Mouse (Mus musculus) erythroid progenitor cell, adult 5-6 weeks (primary cell): ENCODE data around the gene Snx25. TPM values are rescaled to one million over a fixed set of nuclear protein-coding genes. Genes with fewer than 3 reads are reported as not detected.
A peak's percentile ranks its signal among the peaks of the same experiment; 100 is the strongest.

Experiments
- ATAC-seq: replicated peaks from 2 replicates; pipeline ENCODE4 v1.8.0; 2016; ENCODE audit warnings: moderate number of reproducible peaks, mild to moderate bottlenecking, moderate TSS enrichment, inconsistent platforms; ENCODE audit not compliant: poor library complexity, low FRiP score, severe bottlenecking
- total RNA-seq, 2 experiments: library from RNA; stranded (forward) in 1 of 2; stranded (reverse) in 1 of 2; fragments of 150-400 nt in 1 of 2; fragments of 186-747, 209-891 nt in 1 of 2; gene quantifications; 2 replicates each; pipeline versions ENCODE4 v1.2.3 to v1.2.4; 2015 to 2017; ENCODE audit warnings: low replicate concordance in 2 of 2

Gene Snx25
- total RNA-seq (2015; ENCODE audit: low replicate concordance) (9.7 and 17.6 TPM in 2 replicates), total RNA-seq (2017; ENCODE audit: low replicate concordance) (8.9 and 28.0 TPM in 2 replicates)

DNA sequence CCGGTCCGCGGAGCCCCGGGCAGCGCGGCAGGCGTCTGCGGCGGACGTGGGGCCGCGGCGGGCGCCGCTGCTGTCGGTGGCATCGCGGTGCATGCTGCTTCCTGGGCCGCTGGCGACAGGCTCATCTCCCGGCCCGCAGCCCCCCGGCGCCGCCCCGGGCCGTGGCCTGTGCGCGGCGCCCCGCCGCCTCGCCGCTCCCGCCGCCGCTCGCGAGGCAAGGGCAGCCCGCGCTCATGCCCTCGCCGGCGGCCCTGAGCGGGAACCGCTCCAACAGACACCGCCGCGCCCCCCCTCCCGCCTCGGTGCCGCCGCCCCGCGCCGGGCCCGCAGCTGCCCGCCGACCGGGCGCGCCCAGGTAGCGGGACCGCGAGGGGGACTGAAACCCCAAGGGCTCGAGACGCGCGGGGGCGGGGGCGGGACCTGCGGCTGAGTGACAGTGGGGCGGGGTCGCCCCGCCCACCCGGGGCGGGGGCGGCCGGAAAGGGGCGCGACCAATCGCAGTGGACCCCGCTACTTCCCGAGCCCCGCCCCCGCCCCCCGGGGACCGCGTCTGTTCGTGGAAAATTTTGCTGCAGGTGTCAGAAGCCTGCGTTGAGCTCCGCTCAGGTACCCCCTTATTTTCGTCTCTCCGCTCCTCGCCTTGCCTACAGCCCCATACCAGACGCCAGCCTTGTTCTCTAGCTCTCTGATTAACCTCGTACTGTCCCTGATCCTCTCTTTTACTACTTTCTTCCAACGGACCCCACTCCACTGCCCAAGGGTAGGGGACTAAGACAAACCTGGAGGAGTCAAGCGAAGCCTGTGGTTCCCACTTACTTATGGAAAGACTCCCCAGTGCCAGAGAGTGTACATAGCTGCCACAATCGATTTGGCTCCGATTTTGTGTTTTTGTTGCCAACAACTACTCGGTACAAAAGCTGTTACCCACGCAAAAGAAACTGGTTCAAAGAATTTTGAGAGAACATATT, at the start of gene Snx25:
TSS of gene Snx25 (minus strand) at position 96 of the 968 bp plus-strand sequence.
- peak; percentile 80 for ATAC-seq

DNA sequence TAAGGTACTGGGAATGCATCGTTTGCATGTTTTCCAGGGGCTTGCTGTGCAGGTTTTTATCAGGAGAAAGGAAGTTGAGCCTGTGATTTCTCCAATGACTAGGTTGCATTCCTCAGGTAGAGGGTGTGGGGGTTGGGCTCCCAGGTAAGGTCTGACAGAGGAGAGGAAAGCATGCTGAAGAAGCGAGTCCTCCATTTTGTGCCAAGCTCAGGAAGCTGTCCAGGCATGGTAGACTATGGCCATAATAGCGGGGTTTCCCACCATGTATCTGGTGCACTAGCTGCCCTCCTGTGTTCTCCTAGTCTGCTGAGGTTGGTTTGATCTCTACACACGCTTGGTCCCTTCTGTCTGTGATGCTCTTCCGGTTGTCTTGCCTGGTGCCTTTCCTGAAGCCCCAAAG, 45.7 kb upstream of the Snx25 start:
- ATAC-seq = no peak

GRCm38 (mm10) chr8:46196877-46197276, 44.9 kb upstream of the Snx25 start:
- no peak for ATAC-seq

- ATAC-seq = no peak
Observed at GRCm38 (mm10) chr8:46193100-46193499, 41.1 kb upstream of the Snx25 start.

DNA sequence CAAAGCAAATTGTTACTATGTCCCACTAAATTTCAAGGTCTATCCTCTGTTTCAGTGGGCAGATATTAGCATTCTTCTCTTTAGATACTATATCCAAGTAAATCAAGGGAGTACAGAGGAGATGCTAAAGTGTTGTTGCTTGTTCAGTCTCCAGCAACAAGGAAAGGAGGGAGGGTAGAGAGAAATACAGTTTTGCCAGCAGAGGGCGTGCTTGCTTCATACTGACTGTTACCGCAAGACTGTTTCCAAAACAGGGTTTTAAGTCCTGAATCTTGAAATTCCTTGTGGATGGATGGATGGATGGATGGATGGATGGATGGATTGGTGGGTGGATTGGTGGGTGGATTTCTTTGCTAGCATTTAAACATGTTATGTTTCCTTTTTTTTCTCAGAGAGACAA, 33.4 kb upstream of the Snx25 start:
- ATAC-seq = 0 out of 2 replicates have a peak, but pooled peaks have one; percentile 46

- no peak for ATAC-seq
Observed at GRCm38 (mm10) chr8:46180136-46180535, 28.2 kb upstream of the Snx25 start.

DNA sequence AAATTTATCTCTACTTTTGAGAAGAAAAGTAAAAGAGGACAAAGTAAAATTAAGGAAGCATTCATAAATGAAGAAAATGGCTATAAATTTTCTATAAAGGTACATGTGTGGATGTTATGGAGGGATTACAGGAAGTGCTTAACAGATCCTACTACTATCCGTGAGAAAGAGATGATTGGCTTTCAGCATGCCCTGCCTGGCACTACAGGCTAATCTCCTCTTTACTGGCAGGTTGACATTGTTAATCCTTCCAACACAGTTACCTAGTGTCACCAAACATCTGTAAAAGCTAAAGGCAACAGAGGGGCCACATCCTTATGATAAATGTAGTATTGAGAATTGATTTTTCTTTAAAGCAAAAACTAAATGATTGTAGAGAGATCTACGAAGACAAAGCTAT, 21.7 kb upstream of the Snx25 start:
- no peak for ATAC-seq

DNA sequence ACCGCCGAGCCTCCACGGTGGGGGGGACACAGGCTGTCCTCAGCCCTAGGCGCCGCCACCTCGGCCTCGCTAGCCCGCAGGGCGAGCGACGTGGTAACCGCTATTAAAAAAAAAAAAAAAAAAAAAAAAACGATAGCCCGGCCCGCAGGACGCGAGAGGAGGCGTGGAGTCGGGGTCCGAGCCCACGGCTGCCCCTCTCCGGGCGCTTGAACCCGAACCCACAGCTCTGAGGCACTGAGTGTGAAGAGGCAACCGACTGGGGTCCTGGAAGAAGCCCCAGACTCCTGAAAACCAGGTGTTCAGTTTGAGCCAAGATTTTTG, 11.9 kb upstream of the Snx25 start:
- 0 out of 2 replicates have a peak, but pooled peaks have one; percentile 2 for ATAC-seq

- ATAC-seq = peak; percentile 98
Observed at GRCm38 (mm10) chr8:46162953-46163869, 11.3 kb upstream of the Snx25 start.

GRCm38 (mm10) chr8:46153042-46153441, 1.1 kb upstream of the Snx25 start:
- no peak for ATAC-seq

DNA sequence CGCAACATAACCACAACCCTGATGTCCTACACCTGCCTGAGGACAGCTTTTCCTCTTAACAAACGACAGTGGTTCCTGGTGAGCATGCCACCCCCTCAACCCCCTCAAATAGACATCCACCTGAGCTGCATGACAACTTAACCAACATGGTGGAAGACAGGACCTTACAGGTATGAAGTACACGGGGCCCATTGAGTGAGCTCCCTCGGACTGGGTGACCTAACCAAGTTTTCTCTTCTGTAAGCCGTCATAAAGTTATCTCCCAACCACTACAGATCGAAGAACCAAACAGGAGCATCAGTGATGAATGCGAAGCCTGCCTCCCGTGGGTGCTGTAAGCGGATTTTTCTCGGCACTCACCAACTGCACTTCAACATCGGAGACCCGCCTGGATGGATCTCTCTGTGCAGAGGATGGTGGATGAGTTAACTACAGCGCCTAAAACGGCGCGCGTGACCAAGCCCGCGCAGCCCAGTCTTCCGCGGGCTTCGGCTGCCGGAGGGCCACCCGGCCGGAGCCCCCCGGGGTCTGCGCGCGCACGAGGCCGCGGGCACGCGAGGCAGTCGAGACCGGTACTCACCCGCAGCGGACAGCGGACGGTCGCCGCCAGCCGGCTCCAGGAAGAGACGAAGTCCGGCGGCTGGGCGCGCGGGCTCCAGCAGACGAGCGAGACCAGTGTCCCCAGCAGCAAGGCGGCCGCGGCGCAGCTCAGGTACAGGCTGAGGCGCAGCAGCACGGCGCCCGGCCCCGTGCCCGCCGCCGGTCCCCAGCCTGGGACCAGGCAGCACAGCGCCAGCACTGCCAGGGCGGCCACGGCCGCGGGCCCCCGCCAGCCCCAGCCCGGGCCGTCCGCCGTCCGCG, 527 bp downstream of the Snx25 start, which contains the start of gene Cfap97:
TSS of gene Cfap97 (plus strand) at position 570 of the 861 bp plus-strand sequence.
- ATAC-seq = peak; percentile 53; the same call in 1 of the 2 replicates

DNA sequence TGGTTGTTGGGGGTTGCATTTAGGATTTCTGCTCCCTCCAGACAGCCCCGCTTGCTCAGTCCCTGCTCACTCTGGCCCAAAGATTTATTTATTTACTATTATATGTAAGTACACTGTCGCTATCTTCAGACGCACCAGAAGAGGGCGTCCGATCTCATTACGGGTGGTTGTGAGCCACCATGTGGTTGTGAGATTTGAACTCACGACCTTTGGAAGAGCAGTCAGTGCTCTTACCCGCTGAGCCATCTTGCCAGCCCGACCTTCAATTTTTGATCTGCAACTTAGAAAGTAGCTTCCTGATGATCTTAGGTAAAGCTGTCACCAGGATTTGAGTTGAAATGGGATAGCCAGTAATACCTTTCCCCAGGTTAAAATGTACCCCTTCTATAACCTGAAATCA, 2.2 kb downstream of the Snx25 start:
- no peak for ATAC-seq

- no peak for ATAC-seq
Observed at GRCm38 (mm10) chr8:46149306-46149705, 2.7 kb downstream of the Snx25 start.

DNA sequence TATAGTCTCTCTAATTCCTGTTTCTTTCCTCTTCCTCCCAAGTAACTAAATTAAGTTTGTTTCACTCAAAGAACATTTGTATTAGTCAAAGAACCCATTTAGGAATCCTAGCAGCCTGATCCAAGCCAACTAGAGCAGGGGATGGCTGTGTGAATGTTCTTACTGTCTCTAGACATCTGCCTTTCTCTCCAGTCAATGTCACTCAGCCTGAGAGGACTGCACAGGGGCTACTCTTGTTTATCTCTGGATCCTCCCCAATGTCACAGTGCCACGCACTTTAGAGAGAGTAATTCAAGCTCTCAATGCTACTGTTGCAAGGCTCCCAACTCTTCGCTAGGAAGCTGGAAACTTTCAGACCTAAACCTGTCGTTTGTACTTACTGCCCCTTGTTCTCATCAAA, 5.8 kb downstream of the Snx25 start:
- no peak for ATAC-seq

- ATAC-seq = no peak
Observed at GRCm38 (mm10) chr8:46143924-46144323, 8.0 kb downstream of the Snx25 start.

- ATAC-seq = no peak
Observed at GRCm38 (mm10) chr8:46143470-46143869, 8.5 kb downstream of the Snx25 start.

- no peak for ATAC-seq
Observed at GRCm38 (mm10) chr8:46142498-46143081, 9.4 kb downstream of the Snx25 start.

- no peak for ATAC-seq
Observed at GRCm38 (mm10) chr8:46141688-46142087, 10.3 kb downstream of the Snx25 start.
